Mouse (Mus musculus) MEL (cell line): ENCODE measurements at regions not wholly inside any gene's neighbourhood (a gene's known extent, or its start where the extent isn't known, plus 50 kb on each side); places are given as distances from the start of the nearest gene placed in this dataset.

ENCODE experiments used
- DNase-seq: peaks from one replicate; pipeline ENCODE4 v3.0.0; 2011; ENCODE audit warnings: low read depth, low spot score
- H3K27ac ChIP-seq: 2 replicates; pipeline ENCODE4 v1.5.1; 2012; ENCODE audit warnings: low read depth, mild to moderate bottlenecking, control low read depth, low read length, moderate library complexity; ENCODE audit not compliant: control insufficient read depth
- H3K27me3 ChIP-seq, 2 experiments: fragments of 150-350 bp in 1 of 2; sonication (generic) in 1 of 2; 2 replicates each; pipeline ENCODE4 v1.6.1; 2012; ENCODE audit warnings: low read length in 2 of 2, mild to moderate bottlenecking in 2 of 2, improper control_type of control experiment in 1 of 2, moderate library complexity in 1 of 2; ENCODE audit not compliant: insufficient read depth in 2 of 2, control insufficient read depth in 1 of 2
- H3K36me3 ChIP-seq, 2 experiments: 2 replicates each; pipeline ENCODE4 v1.6.1; 2012 to 2014; ENCODE audit warnings: low read length in 2 of 2, improper control_type of control experiment in 1 of 2, inconsistent platforms in 1 of 2, mild to moderate bottlenecking in 1 of 2; ENCODE audit not compliant: insufficient read depth in 2 of 2, control insufficient read depth in 1 of 2
- H3K4me1 ChIP-seq, 2 experiments: fragments of 150-350 bp in 1 of 2; sonication (generic) in 1 of 2; 2 replicates each; pipeline ENCODE4 v1.6.1; 2012; ENCODE audit warnings: low read length in 2 of 2, improper control_type of control experiment in 1 of 2, mild to moderate bottlenecking in 1 of 2; ENCODE audit not compliant: insufficient read depth in 2 of 2, control insufficient read depth in 1 of 2
- H3K4me3 ChIP-seq, 2 experiments: fragments of 150-350 bp in 1 of 2; sonication (generic) in 1 of 2; 2 replicates each; pipeline ENCODE4 v1.5.1; 2012; ENCODE audit warnings: low read depth in 2 of 2, low read length in 2 of 2, mild to moderate bottlenecking in 2 of 2, moderate library complexity in 2 of 2, control low read depth in 1 of 2, improper control_type of control experiment in 1 of 2; ENCODE audit not compliant: control insufficient read depth in 1 of 2, insufficient read depth in 1 of 2
- H3K79me2 ChIP-seq: 2 replicates; pipeline ENCODE4 v1.6.1; 2012; ENCODE audit warnings: mild to moderate bottlenecking, low read length, moderate library complexity; ENCODE audit not compliant: control insufficient read depth, poor library complexity, insufficient read depth
- H3K9ac ChIP-seq: 2 replicates; pipeline ENCODE4 v1.6.1; 2012; ENCODE audit warnings: low read depth, mild to moderate bottlenecking, control low read depth, low read length, moderate library complexity; ENCODE audit not compliant: control insufficient read depth, poor library complexity, severe bottlenecking
- H3K9me3 ChIP-seq: fragments of 150-350 bp; sonication (generic); replicated peaks from 2 replicates; pipeline ENCODE4 v1.6.1; 2012; ENCODE audit warnings: mild to moderate bottlenecking, low read length, improper control_type of control experiment, moderate library complexity; ENCODE audit not compliant: insufficient read depth
- CHD2 ChIP-seq: IDR thresholded peaks from 2 replicates; pipeline ENCODE4 v1.6.1; 2011; ENCODE audit warnings: low read length, improper control_type of control experiment
- CTCF ChIP-seq, 3 experiments: IDR thresholded peaks in 2 of 3; conservative IDR thresholded peaks in 1 of 3; 2 replicates each; pipeline ENCODE4 v1.5.1; 2011 to 2012; ENCODE audit warnings: low read length in 3 of 3, low read depth in 2 of 3, mild to moderate bottlenecking in 2 of 3, improper control_type of control experiment in 1 of 3, inconsistent platforms in 1 of 3, mixed read lengths in 1 of 3, moderate library complexity in 1 of 3; ENCODE audit not compliant: control insufficient read depth in 1 of 3, insufficient read depth in 1 of 3, poor library complexity in 1 of 3, severe bottlenecking in 1 of 3
- E2F4 ChIP-seq: IDR thresholded peaks from 2 replicates; pipeline ENCODE4 v1.6.1; 2011; ENCODE audit warnings: low read depth, low read length, improper control_type of control experiment, borderline replicate concordance
- ELF1 ChIP-seq: IDR thresholded peaks from 2 replicates; pipeline ENCODE4 v1.6.1; 2014; ENCODE audit warnings: low read depth, mild to moderate bottlenecking, inconsistent platforms, low read length, improper control_type of control experiment, moderate library complexity
- EP300 ChIP-seq, 2 experiments: IDR thresholded peaks; 2 replicates each; pipeline ENCODE4 v1.6.1; 2011; ENCODE audit warnings: improper control_type of control experiment in 2 of 2, low read length in 2 of 2, low read depth in 1 of 2, mild to moderate bottlenecking in 1 of 2
- ETS1 ChIP-seq: IDR thresholded peaks from 2 replicates; pipeline ENCODE4 v1.6.1; 2012; ENCODE audit warnings: low read depth, mild to moderate bottlenecking, inconsistent platforms, low read length, improper control_type of control experiment, moderate library complexity
- HCFC1 ChIP-seq: IDR thresholded peaks from 2 replicates; pipeline ENCODE4 v1.6.1; 2012; ENCODE audit warnings: low read depth, mild to moderate bottlenecking, inconsistent platforms, low read length, improper control_type of control experiment, moderate library complexity
- MAZ ChIP-seq: IDR thresholded peaks from 2 replicates; pipeline ENCODE4 v1.6.1; 2012; ENCODE audit warnings: low read depth, mild to moderate bottlenecking, inconsistent platforms, low read length, improper control_type of control experiment
- MEF2A ChIP-seq: IDR thresholded peaks from 2 replicates; pipeline ENCODE4 v1.6.1; 2014; ENCODE audit warnings: low read depth, mild to moderate bottlenecking, inconsistent platforms, low read length, improper control_type of control experiment; ENCODE audit not compliant: poor library complexity, insufficient replicate concordance, severe bottlenecking; ENCODE audit errors: extremely low read depth
- MYB ChIP-seq: IDR thresholded peaks from 2 replicates; pipeline ENCODE4 v1.6.1; 2011; ENCODE audit warnings: mild to moderate bottlenecking, low read depth, low read length, improper control_type of control experiment
- MYC ChIP-seq: IDR thresholded peaks from 2 replicates; pipeline ENCODE4 v1.6.1; 2011; ENCODE audit warnings: low read depth, mild to moderate bottlenecking, low read length, improper control_type of control experiment, moderate library complexity
- NRF1 ChIP-seq: IDR thresholded peaks from 2 replicates; pipeline ENCODE4 v1.6.1; 2014; ENCODE audit warnings: low read depth, mild to moderate bottlenecking, inconsistent platforms, low read length, improper control_type of control experiment, moderate library complexity; ENCODE audit not compliant: poor library complexity, insufficient read depth, severe bottlenecking
- RAD21 ChIP-seq: IDR thresholded peaks from 2 replicates; pipeline ENCODE4 v1.6.1; 2011; ENCODE audit warnings: mild to moderate bottlenecking, low read depth, low read length, improper control_type of control experiment
- RCOR1 ChIP-seq: IDR thresholded peaks from 2 replicates; pipeline ENCODE4 v1.6.1; 2012; ENCODE audit warnings: low read depth, mild to moderate bottlenecking, inconsistent platforms, low read length, improper control_type of control experiment
- SIN3A ChIP-seq: IDR thresholded peaks from 2 replicates; pipeline ENCODE4 v1.6.1; 2012; ENCODE audit warnings: low read length, improper control_type of control experiment, inconsistent platforms
- SMC3 ChIP-seq: IDR thresholded peaks from 2 replicates; pipeline ENCODE4 v1.6.1; 2011; ENCODE audit warnings: low read depth, low read length, improper control_type of control experiment
- TAL1 ChIP-seq: IDR thresholded peaks from 2 replicates; pipeline ENCODE4 v1.6.1; 2012; ENCODE audit warnings: mild to moderate bottlenecking, inconsistent platforms, low read length, moderate library complexity, mixed read lengths
- TBP ChIP-seq: IDR thresholded peaks from 2 replicates; pipeline ENCODE4 v1.8.0; 2011; ENCODE audit warnings: low read depth, low read length, improper control_type of control experiment
- ZC3H11A ChIP-seq: IDR thresholded peaks from 2 replicates; pipeline ENCODE4 v1.6.1; 2012; ENCODE audit warnings: low read depth, mild to moderate bottlenecking, inconsistent platforms, low read length, improper control_type of control experiment
- ZKSCAN1 ChIP-seq: IDR thresholded peaks from 2 replicates; pipeline ENCODE4 v1.6.1; 2012; ENCODE audit warnings: low read depth, mild to moderate bottlenecking, inconsistent platforms, low read length, improper control_type of control experiment, moderate library complexity
- ZMIZ1 ChIP-seq: IDR thresholded peaks from 2 replicates; pipeline ENCODE4 v1.6.1; 2012; ENCODE audit warnings: low read depth, mild to moderate bottlenecking, inconsistent platforms, low read length, improper control_type of control experiment, moderate library complexity
- ZNF384 ChIP-seq: IDR thresholded peaks from 2 replicates; pipeline ENCODE4 v1.6.1; 2012; ENCODE audit warnings: low read depth, mild to moderate bottlenecking, inconsistent platforms, low read length, improper control_type of control experiment

GRCm38 (mm10) chr2:101156755-101157271 lies 467.7 kb upstream of the Rag2 start (continued):
- no peak for TF ChIP-seq E2F4
- TF ChIP-seq, all 39 proteins: peak for 0

- H3K9ac ChIP-seq, result no peak overlapping the region
- H3K4me3 ChIP-seq, result no peak overlapping the region
- peak; percentile 42 for DNase-seq
- H3K4me1 ChIP-seq, result no peaks in the 10 kb centered on the region
- peak; percentile 42; the same call in 1 of the 2 replicates for TF ChIP-seq ZC3H11A
- TF ChIP-seq SMC3, result peak; percentile 68
- no peak for TF ChIP-seq MYB
- no peak for TF ChIP-seq ZKSCAN1
- no peak for TF ChIP-seq MYC
- TF ChIP-seq ZNF384, result no peak
- TF ChIP-seq CTCF (IDR thresholded peaks at IDR 0.05 in 2 of 3, conservative IDR thresholded peaks at IDR 0.05 in 1 of 3; ENCODE audit: control insufficient read depth in 1 of 3, insufficient read depth in 1 of 3, low read depth in 2 of 3, low read length in 3 of 3, poor library complexity in 1 of 3, severe bottlenecking in 1 of 3), result peak in 2 of 3 experiments; percentile 39 to 56; a peak in 4 of 6 replicates
- peak; percentile 73 for TF ChIP-seq RAD21
- no peaks in the 10 kb centered on the region; a peak in 1 of 4 replicates for H3K27me3 ChIP-seq
- H3K36me3 ChIP-seq, result no peaks in the 10 kb centered on the region
- no peaks in the 10 kb centered on the region for H3K79me2 ChIP-seq
- H3K9me3 ChIP-seq, result no peaks in the 10 kb centered on the region
- no peak overlapping the region for H3K27ac ChIP-seq
Observed at GRCm38 (mm10) chr2:101159276-101159675, 465.2 kb upstream of the Rag2 start.

GRCm38 (mm10) chr2:101165942-101166341 lies 458.6 kb upstream of the Rag2 start:
- no peaks in the 10 kb centered on the region for H3K27me3 ChIP-seq
- TF ChIP-seq CHD2, result no peak
- TF ChIP-seq EP300 (IDR thresholded peaks at IDR 0.05; ENCODE audit: low read depth in 1 of 2, low read length in 2 of 2), result no peak
- no peak for TF ChIP-seq SIN3A
- TF ChIP-seq, all 39 proteins: peak for 0
- no peaks in the 10 kb centered on the region for H3K79me2 ChIP-seq
- H3K9me3 ChIP-seq, result no peaks in the 10 kb centered on the region
- no peaks in the 10 kb centered on the region for H3K36me3 ChIP-seq
- H3K27ac ChIP-seq, result no peak overlapping the region
- H3K4me3 ChIP-seq, result no peak overlapping the region
- H3K9ac ChIP-seq, result no peak overlapping the region
- DNase-seq, result no peak
- H3K4me1 ChIP-seq, result no peaks in the 10 kb centered on the region

DNA sequence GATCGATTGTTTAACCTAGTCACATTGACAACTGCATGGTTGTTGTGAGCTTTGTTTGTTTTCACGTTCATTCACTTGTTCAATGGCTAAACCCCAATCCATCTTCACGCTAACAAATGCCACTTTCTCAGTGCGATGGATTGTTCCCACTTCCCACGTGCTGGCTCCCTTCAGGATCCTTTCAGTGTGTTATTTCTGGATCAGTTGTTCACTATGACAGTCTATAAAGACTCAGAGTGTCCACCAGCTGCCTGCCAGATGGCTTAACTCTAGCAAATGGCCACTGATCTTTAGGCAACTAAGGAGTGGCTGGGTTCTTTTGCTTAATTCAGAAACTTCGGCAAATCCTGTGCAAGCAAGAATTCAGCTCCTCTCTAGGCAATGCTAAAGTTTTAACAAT lies 451.7 kb upstream of the Rag2 start:
- H3K9ac ChIP-seq, result no peak overlapping the region
- H3K9me3 ChIP-seq, result no peaks in the 10 kb centered on the region
- TF ChIP-seq MYB, result no peak
- no peak for TF ChIP-seq ELF1
- no peak for TF ChIP-seq ZC3H11A
- TF ChIP-seq MEF2A, result no peak
- TF ChIP-seq RCOR1, result no peak
- no peak for TF ChIP-seq MAZ
- TF ChIP-seq ZMIZ1, result no peak
- no peak for TF ChIP-seq HCFC1
- no peak for TF ChIP-seq MYC
- TF ChIP-seq CTCF (IDR thresholded peaks at IDR 0.05 in 2 of 3, conservative IDR thresholded peaks at IDR 0.05 in 1 of 3; ENCODE audit: control insufficient read depth in 1 of 3, insufficient read depth in 1 of 3, low read depth in 2 of 3, low read length in 3 of 3, poor library complexity in 1 of 3, severe bottlenecking in 1 of 3), result no peak
- no peak for TF ChIP-seq RAD21
- TF ChIP-seq TBP, result no peak
- TF ChIP-seq ETS1, result no peak
- no peak for TF ChIP-seq NRF1
- TF ChIP-seq TAL1, result no peak
- TF ChIP-seq, all 39 proteins: peak for 0

More for the DNA sequence above, 451.7 kb upstream of the Rag2 start:
- no peak for DNase-seq
- no peaks in the 10 kb centered on the region for H3K27me3 ChIP-seq
- H3K4me1 ChIP-seq, result no peaks in the 10 kb centered on the region
- no peaks in the 10 kb centered on the region for H3K36me3 ChIP-seq
- no peaks in the 10 kb centered on the region for H3K79me2 ChIP-seq
- H3K4me3 ChIP-seq, result no peak overlapping the region
- no peak overlapping the region for H3K27ac ChIP-seq
